Mouse (Mus musculus) heart, postnatal 0 days (tissue): Measurements from ENCODE around the gene Mettl26.

Source experiments
- CTCF ChIP-seq: IDR thresholded peaks from 2 replicates; pipeline ENCODE4 v1.5.1; 2016; ENCODE audit warnings: antibody characterized with exemption, control low read depth, low read depth
- EP300 ChIP-seq: IDR thresholded peaks from 2 replicates; pipeline ENCODE4 v1.6.1; 2016; ENCODE audit warnings: antibody characterized with exemption, low read depth

DNA sequence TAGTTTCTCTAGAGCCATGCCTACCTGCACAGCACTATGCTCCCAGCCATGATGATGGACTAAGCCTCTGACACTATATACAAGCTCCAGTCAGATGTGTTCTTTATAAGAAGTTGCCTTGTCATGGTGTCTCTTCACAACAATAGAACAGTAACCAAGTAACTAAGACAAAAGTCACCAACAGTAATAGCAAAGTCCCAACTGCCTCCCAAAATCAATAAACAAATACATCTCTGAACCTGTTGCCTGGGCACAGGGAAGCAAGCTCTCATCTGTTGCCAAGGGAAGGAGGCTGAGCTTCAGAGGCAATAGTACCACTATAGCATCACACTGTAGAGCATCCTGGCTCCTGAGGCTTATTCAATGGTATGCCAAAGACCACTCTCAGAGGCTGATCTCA lies 11.9 kb downstream of the Mettl26 start:
- TF ChIP-seq EP300 (no peak), CTCF (no peak)
